Mouse (Mus musculus): Measurements from ENCODE around the gene Gm21698. TPM values are rescaled to one million over a fixed set of nuclear protein-coding genes. Genes with fewer than 3 reads are reported as not detected.
"Not testable (repeated sequence)": the region's sequence is repeated elsewhere in the genome, so short reads cannot be mapped to it uniquely, and the experiment has no call there.

Gm21698 gene
- not detected for polyA plus RNA-seq (2012; fragmentation: generic; extraction: Trizol)

DNA sequence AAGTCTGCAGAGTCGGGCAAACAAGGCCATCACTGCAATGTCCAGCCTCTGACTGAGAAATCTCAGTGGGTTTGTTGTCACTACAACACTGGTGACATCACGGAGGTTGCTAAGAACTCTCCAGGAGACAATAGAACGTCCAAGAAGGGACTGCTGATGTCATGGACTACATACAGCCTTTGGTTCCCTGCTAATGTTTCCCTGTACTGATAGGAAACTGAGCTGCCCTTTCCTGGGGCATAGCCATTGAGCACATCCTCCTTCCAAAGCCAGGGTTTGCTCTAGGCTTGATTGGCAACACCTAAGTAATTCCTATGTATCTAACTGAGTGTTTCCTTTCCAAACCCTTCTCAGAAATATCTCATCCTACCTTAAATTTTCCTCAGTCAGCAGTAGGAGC is at the start of gene Gm21698:
Gene Gm21698, minus strand, starts transcription at position 101 of the 400 bp plus-strand sequence.
- H3K79me2 ChIP-seq (ENCODE audit: control insufficient read depth, insufficient read depth); H3K4me3 ChIP-seq; H3K27me3 ChIP-seq (ENCODE audit: control insufficient read depth, insufficient read depth, insufficient read length); H3K4me2 ChIP-seq (ENCODE audit: low read depth); H3ac ChIP-seq (ENCODE audit: control insufficient read depth, insufficient read length); H3K36me3 ChIP-seq (ENCODE audit: control insufficient read depth, insufficient read depth): not testable (repeated sequence)

GRCm38 (mm10) chr5:26022816-26023215 is 34.4 kb upstream of the Gm21698 start, which contains the start of gene Gm5862:
Gene Gm5862 (minus strand): TSS chr5:26022916.
- not testable (repeated sequence) for H3K4me3 ChIP-seq; H3K4me2 ChIP-seq (ENCODE audit: low read depth); H3K27me3 ChIP-seq (ENCODE audit: control insufficient read depth, insufficient read depth, insufficient read length); H3K36me3 ChIP-seq (ENCODE audit: control insufficient read depth, insufficient read depth); H3K79me2 ChIP-seq (ENCODE audit: control insufficient read depth, insufficient read depth); H3ac ChIP-seq (ENCODE audit: control insufficient read depth, insufficient read length)

DNA sequence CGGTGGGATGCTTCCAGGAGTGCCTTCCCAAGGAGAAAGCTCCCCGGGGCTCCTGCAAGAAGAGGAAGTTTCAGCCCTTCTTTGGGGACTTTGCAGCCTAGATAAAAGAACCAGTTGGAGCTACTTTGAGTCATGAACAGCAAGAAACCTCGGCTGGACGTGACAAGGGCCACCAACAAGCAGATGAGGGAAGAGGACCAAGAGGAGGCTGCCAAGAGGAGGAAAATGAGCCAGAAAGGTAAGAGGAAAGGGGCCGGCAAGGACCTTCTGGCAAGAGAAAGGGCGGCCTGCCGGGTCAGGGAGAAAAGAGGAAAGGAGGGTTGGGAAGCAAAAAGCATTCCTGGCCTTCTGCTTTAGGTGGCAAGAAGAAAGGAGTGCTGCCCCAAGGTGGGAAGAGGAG is 19.2 kb upstream of the Gm21698 start:
- not testable (repeated sequence) for H3K27me3 ChIP-seq (ENCODE audit: control insufficient read depth, insufficient read depth, insufficient read length); H3K36me3 ChIP-seq (ENCODE audit: control insufficient read depth, insufficient read depth); H3K4me2 ChIP-seq (ENCODE audit: low read depth); H3ac ChIP-seq (ENCODE audit: control insufficient read depth, insufficient read length); H3K79me2 ChIP-seq (ENCODE audit: control insufficient read depth, insufficient read depth); H3K4me3 ChIP-seq

DNA sequence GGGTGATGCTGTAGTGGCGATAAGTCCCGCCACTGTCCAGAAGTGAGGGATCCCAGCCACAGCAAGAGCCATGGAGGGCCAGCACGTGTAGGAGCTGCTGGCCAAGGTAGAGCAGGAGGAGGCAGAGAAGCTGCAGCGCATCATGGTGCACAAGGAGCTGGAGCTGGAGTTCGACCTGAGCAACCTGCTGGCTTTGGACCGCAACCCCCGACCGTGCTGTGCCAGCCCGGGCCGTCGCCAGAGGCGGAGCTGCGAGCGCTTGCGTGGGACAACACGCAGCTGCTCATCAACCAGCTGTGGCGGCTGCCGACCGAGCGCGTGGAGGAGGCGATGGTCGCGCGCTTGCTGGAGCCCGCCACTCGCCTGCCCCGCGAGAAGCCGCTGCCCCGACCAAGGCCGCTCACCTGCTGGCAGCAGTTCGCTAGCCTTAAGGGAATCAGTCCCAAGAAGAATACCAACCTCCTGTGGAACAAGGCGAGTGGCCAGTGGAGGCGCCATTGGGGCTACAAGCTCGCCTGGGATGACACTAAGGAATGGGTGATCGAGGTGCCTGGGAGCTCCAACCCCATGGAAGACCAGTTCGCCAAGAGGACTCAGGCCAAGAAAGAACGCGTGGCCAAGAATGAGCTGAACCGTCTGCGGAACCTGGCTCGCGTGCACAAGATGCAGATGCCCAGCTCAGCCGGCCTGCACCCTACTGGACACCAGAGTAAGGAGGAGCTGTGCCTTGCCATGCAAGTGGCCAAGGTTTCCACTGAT is 18.7 kb upstream of the Gm21698 start:
- not testable (repeated sequence) for H3K4me3 ChIP-seq; H3K36me3 ChIP-seq (ENCODE audit: control insufficient read depth, insufficient read depth); H3K79me2 ChIP-seq (ENCODE audit: control insufficient read depth, insufficient read depth); H3K4me2 ChIP-seq (ENCODE audit: low read depth); H3ac ChIP-seq (ENCODE audit: control insufficient read depth, insufficient read length); H3K27me3 ChIP-seq (ENCODE audit: control insufficient read depth, insufficient read depth, insufficient read length)

GRCm38 (mm10) chr5:26004698-26005097 is 16.2 kb upstream of the Gm21698 start, which contains the start of gene Gm1979:
Gene Gm1979 (minus strand): TSS chr5:26004798.
- not testable (repeated sequence) for H3K4me3 ChIP-seq; H3K27me3 ChIP-seq (ENCODE audit: control insufficient read depth, insufficient read depth, insufficient read length); H3K36me3 ChIP-seq (ENCODE audit: control insufficient read depth, insufficient read depth)

GRCm38 (mm10) chr5:25972563-25972962 is 15.9 kb downstream of the Gm21698 start, which contains the start of gene Gm21680:
Gene Gm21680 (minus strand): TSS chr5:25972663.
- H3K4me2 ChIP-seq (ENCODE audit: low read depth); H3K4me3 ChIP-seq; H3ac ChIP-seq (ENCODE audit: control insufficient read depth, insufficient read length); H3K27me3 ChIP-seq (ENCODE audit: control insufficient read depth, insufficient read depth, insufficient read length); H3K36me3 ChIP-seq (ENCODE audit: control insufficient read depth, insufficient read depth); H3K79me2 ChIP-seq (ENCODE audit: control insufficient read depth, insufficient read depth): not testable (repeated sequence)

More at GRCm38 (mm10) chr5:26004698-26005097, 16.2 kb upstream of the Gm21698 start, which contains the start of gene Gm1979:
- H3ac ChIP-seq (ENCODE audit: control insufficient read depth, insufficient read length); H3K4me2 ChIP-seq (ENCODE audit: low read depth); H3K79me2 ChIP-seq (ENCODE audit: control insufficient read depth, insufficient read depth): not testable (repeated sequence)

DNA sequence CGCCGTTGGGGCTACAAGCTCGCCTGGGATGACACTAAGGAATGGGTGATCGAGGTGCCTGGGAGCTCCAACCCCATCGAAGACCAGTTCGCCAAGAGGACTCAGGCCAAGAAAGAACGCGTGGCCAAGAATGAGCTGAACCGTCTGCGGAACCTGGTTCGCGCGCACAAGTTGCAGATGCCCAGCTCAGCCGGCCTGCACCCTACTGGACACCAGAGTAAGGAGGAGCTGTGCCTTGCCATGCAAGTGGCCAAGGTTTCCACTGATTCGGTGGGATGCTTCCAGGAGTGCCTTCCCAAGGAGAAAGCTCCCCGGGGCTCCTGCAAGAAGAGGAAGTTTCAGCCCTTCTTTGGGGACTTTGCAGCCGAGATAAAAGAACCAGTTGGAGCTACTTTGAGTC is 31.4 kb downstream of the Gm21698 start:
- H3K79me2 ChIP-seq (ENCODE audit: control insufficient read depth, insufficient read depth); H3K36me3 ChIP-seq (ENCODE audit: control insufficient read depth, insufficient read depth); H3K4me2 ChIP-seq (ENCODE audit: low read depth); H3K27me3 ChIP-seq (ENCODE audit: control insufficient read depth, insufficient read depth, insufficient read length); H3K4me3 ChIP-seq; H3ac ChIP-seq (ENCODE audit: control insufficient read depth, insufficient read length): not testable (repeated sequence)

GRCm38 (mm10) chr5:25956611-25957010 is 31.8 kb downstream of the Gm21698 start:
- not testable (repeated sequence) for H3K27me3 ChIP-seq (ENCODE audit: control insufficient read depth, insufficient read depth, insufficient read length); H3K4me2 ChIP-seq (ENCODE audit: low read depth); H3ac ChIP-seq (ENCODE audit: control insufficient read depth, insufficient read length); H3K36me3 ChIP-seq (ENCODE audit: control insufficient read depth, insufficient read depth); H3K4me3 ChIP-seq; H3K79me2 ChIP-seq (ENCODE audit: control insufficient read depth, insufficient read depth)

GRCm38 (mm10) chr5:25954317-25954716 is 34.1 kb downstream of the Gm21698 start, which contains the start of gene Gm21671:
Gene Gm21671 (minus strand): TSS chr5:25954417.
- not testable (repeated sequence) for H3K27me3 ChIP-seq (ENCODE audit: control insufficient read depth, insufficient read depth, insufficient read length); H3ac ChIP-seq (ENCODE audit: control insufficient read depth, insufficient read length); H3K79me2 ChIP-seq (ENCODE audit: control insufficient read depth, insufficient read depth); H3K4me3 ChIP-seq; H3K36me3 ChIP-seq (ENCODE audit: control insufficient read depth, insufficient read depth); H3K4me2 ChIP-seq (ENCODE audit: low read depth)

GRCm38 (mm10) chr5:25945391-25945790 is 43.1 kb downstream of the Gm21698 start:
- not testable (repeated sequence) for H3K79me2 ChIP-seq (ENCODE audit: control insufficient read depth, insufficient read depth); H3K36me3 ChIP-seq (ENCODE audit: control insufficient read depth, insufficient read depth); H3K4me2 ChIP-seq (ENCODE audit: low read depth); H3ac ChIP-seq (ENCODE audit: control insufficient read depth, insufficient read length); H3K27me3 ChIP-seq (ENCODE audit: control insufficient read depth, insufficient read depth, insufficient read length); H3K4me3 ChIP-seq

DNA sequence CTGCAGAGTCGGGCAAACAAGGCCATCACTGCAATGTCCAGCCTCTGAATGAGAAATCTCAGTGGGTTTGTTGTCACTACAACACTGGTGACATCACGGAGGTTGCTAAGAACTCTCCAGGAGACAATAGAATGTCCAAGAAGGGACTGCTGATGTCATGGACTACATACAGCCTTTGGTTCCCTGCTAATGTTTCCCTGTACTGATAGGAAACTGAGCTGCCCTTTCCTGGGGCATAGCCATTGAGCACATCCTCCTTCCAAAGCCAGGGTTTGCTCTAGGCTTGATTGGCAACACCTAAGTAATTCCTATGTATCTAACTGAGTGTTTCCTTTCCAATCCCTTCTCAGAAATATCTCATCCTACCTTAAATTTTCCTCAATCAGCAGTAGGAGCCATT is 46.2 kb downstream of the Gm21698 start, which contains the start of gene Gm21663:
Gene Gm21663, minus strand, starts transcription at position 101 of the 400 bp plus-strand sequence.
- not testable (repeated sequence) for H3ac ChIP-seq (ENCODE audit: control insufficient read depth, insufficient read length); H3K4me3 ChIP-seq; H3K79me2 ChIP-seq (ENCODE audit: control insufficient read depth, insufficient read depth); H3K27me3 ChIP-seq (ENCODE audit: control insufficient read depth, insufficient read depth, insufficient read length); H3K36me3 ChIP-seq (ENCODE audit: control insufficient read depth, insufficient read depth); H3K4me2 ChIP-seq (ENCODE audit: low read depth)

Data from myocyte (in vitro differentiated cells).